Mouse (Mus musculus) thymus, adult 2 months (tissue): ENCODE data around the gene Ube2cbp.

Experiments used
- CTCF ChIP-seq: fragments of 200-500 bp; IDR thresholded peaks from 2 replicates; pipeline ENCODE4 v1.5.1; 2012; ENCODE audit warnings: mild to moderate bottlenecking, control low read depth, low read length, moderate library complexity, borderline replicate concordance; ENCODE audit not compliant: control insufficient read depth, poor library complexity, insufficient read depth; ENCODE audit errors: extremely low read depth
- POLR2A ChIP-seq: fragments of 200-500 bp; IDR thresholded peaks from 2 replicates; pipeline ENCODE4 v1.6.1; 2012; ENCODE audit warnings: mild to moderate bottlenecking, low read length, control low read depth, moderate library complexity; ENCODE audit not compliant: control insufficient read depth, poor library complexity, insufficient read depth; ENCODE audit errors: extremely low read depth

GRCm38 (mm10) chr9:86282555-86282954 is 182.2 kb downstream of the Ube2cbp start:
- TF ChIP-seq POLR2A (no peak), CTCF (no peak)
